Mouse (Mus musculus) heart, embryonic 10.5 days (tissue): ENCODE measurements around the gene Rsrp1. TPM values are rescaled to one million over a fixed set of nuclear protein-coding genes. Genes with fewer than 3 reads are reported as not detected.

ENCODE experiments used
- DNase-seq: peaks from one replicate; pipeline ENCODE4 v3.0.0-alpha.2; 2017; ENCODE audit warnings: low spot score
- H3K27ac ChIP-seq: fragments of 300-500 bp; sonication (generic); 2 replicates; pipeline ENCODE4 v1.5.1; 2016; ENCODE audit warnings: mild to moderate bottlenecking
- H3K27me3 ChIP-seq: fragments of 300-500 bp; sonication (generic); 2 replicates; pipeline ENCODE4 v1.6.1; 2016; ENCODE audit warnings: mild to moderate bottlenecking; ENCODE audit not compliant: poor library complexity, insufficient read depth, severe bottlenecking
- H3K36me3 ChIP-seq: fragments of 300-500 bp; sonication (generic); 2 replicates; pipeline ENCODE4 v1.6.1; 2016; ENCODE audit warnings: mild to moderate bottlenecking, moderate library complexity
- H3K4me1 ChIP-seq: fragments of 300-500 bp; sonication (generic); 2 replicates; pipeline ENCODE4 v1.6.1; 2016; ENCODE audit warnings: mild to moderate bottlenecking
- H3K4me3 ChIP-seq: fragments of 300-500 bp; sonication (generic); 2 replicates; pipeline ENCODE4 v1.5.1; 2016; ENCODE audit warnings: mild to moderate bottlenecking, moderate library complexity
- H3K9me3 ChIP-seq: fragments of 300-500 bp; sonication (generic); 2 replicates; pipeline ENCODE4 v1.6.1; 2016; ENCODE audit warnings: mild to moderate bottlenecking, moderate library complexity
- WGBS: fragments of 180-500 bp; shearing (Covaris S2); methylation state at CpG from one replicate; pipeline ENCODE4 v1.1.7; 2016; 5-methylcytosine and 5-hydroxymethylcytosine counted together
- polyA plus RNA-seq: library from polyadenylated mRNA; unstranded; fragments of >200 nt; fragmentation: Nextera tagmentation; extraction: Ambion mirVana; gene quantifications from 2 replicates; pipeline ENCODE4 v1.2.1, GENCODE M21; 2016

Gene Rsrp1
- polyA plus RNA-seq, 1 experiment from 2014 or later = 376 TPM

GRCm38 (mm10) chr4:134954461-134954860 lies 31.1 kb downstream of the Rsrp1 start:
- Histone ChIP-seq H3K27me3 (peaks cover 49% of the 10 kb centered on the region), H3K36me3 (no peaks in the 10 kb centered on the region), H3K9me3 (no peaks in the 10 kb centered on the region), H3K27ac (no peak overlapping the region), H3K4me3 (no peak overlapping the region), H3K4me1 (peaks cover 7% of the 10 kb centered on the region)
- DNase-seq = peak; percentile 70
- WGBS = 30% methylated on average over 15 of the region's 15 CpGs

DNA sequence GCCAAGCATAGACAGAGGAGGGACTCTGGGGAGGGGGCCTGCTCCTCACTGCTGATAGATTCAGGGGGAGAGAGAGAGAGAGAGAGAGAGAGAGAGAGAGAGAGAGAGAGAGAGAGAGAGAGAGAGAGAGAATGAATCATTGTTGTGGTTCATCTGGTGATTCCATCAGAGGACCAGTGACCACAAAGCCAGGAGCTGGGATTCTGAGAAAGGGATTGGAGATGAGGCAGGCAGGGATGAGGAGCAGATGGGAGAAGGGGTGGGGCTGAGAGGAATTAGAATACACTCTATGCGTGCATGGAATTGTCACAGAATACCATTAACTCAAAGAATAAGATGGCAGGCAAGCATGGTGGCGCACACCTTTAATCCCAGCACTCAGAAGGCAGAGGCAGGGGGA lies 31.8 kb downstream of the Rsrp1 start:
- WGBS = 94% methylated on average over 2 of the region's 2 CpGs
- Histone ChIP-seq H3K27ac (no peak overlapping the region), H3K9me3 (no peaks in the 10 kb centered on the region), H3K27me3 (peaks cover 52% of the 10 kb centered on the region), H3K4me3 (no peak overlapping the region), H3K36me3 (no peaks in the 10 kb centered on the region), H3K4me1 (peaks cover 7% of the 10 kb centered on the region)
- DNase-seq = no peak

- no peak for DNase-seq
- H3K27me3 ChIP-seq = peaks cover 57% of the 10 kb centered on the region
- H3K4me3 ChIP-seq = no peak overlapping the region
- no peaks in the 10 kb centered on the region for H3K36me3 ChIP-seq
- peaks cover under 1% of the 10 kb centered on the region for H3K4me1 ChIP-seq
- 69% methylated on average over 3 of the region's 3 CpGs for WGBS
- no peak overlapping the region for H3K27ac ChIP-seq
- no peaks in the 10 kb centered on the region for H3K9me3 ChIP-seq
These were observed 32.5 kb downstream of the Rsrp1 start for GRCm38 (mm10) chr4:134955845-134956244.

DNA sequence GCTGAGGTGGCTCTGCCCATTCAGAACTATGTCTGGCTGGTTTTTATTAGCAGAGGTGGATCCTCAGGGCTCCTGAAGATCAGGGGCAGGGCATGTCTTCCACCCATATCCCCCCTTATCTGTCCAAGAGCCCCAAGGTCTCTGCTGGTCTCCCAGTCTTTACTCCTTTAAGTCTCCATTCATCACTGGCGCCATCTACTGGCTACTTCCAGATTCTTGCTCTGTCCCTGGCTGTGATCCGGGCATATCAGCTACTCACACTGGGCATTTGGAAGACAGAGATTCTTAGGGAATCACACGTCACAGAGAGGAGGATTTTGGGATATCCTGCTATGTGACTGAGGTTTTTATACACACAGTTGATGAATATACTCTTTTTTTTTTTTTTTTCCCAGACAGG lies 32.9 kb downstream of the Rsrp1 start:
- 19% methylated on average over 3 of the region's 3 CpGs for WGBS
- Histone ChIP-seq H3K9me3 (no peaks in the 10 kb centered on the region), H3K36me3 (no peaks in the 10 kb centered on the region), H3K27ac (no peak overlapping the region), H3K27me3 (peaks cover 62% of the 10 kb centered on the region), H3K4me3 (no peak overlapping the region), H3K4me1 (no peaks in the 10 kb centered on the region)
- no peak for DNase-seq

DNA sequence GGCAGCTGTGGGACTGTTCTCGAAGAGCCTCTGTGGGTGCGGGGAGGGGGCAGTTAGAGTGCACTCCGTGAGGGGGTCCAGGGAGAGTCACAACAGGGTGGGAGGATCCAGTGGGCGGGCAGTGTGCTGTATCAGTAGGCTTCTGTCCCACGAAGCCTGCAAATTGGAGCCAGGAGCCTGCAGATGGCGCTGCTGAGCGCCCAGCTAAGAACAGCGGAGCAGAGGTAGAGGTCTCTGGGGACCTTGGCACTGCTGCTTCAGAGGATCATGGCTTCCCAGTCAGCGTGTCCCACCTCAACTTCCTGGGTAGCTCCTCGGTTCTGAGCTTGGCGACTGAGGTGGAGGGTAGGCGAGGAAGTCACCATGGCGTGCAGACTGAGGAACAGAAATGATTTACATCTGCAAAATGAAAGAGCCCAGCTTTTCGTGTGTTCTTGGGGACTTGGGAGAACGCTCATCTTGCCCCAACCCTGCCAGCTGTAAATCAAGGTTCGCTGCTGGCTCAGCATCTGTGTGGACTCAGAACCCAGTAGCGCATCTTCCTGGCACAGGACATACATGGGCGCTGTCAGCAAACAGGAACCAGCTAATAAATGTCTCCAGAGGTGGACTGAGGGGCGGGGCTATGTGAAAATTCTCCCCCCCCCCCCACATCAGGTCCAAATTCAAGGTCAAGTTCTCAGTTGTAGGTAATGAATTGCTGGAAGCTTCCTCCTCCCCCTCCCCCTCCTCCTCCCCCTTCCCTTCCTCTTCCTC lies 39.8 kb downstream of the Rsrp1 start:
- H3K27ac ChIP-seq = peak overlapping the region; percentile 5; the same call in 1 of the 2 replicates
- no peaks in the 10 kb centered on the region for H3K36me3 ChIP-seq

DNA sequence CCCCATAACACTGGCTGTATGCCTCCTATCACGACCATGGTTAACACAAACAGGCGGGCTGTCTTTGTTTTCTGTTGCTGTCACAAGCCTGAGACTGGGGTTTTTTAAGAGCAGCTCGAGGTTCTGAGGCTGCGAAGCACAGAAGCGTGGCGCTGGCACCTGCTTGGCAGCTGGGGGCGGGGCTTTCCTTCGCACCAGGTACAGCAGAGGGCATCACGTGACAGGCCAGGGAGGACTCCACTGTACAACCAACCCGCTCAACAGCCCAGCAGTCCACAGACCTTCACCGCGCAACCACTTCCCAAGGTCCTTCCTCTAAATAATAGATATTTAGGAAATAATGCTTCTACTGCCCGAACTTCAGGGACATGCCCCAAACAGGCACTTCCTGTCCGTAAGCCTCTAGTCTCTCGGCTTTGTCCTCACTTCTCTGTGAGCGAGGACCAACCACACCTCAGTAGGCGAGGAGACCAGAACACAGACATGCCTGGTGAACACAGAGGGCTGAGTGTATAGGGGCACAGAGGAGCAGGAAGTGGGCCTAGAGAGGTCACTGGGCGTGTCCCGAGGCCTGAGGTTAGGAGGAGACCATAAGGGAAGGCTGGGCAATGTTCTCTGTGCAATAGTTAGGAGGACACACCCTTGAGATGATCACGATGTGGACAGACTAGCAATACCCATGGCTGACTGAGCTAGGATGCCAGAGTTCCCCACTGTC lies 44.7 kb downstream of the Rsrp1 start:
- WGBS = 75% methylated on average over 20 of the region's 20 CpGs
- peaks cover 9% of the 10 kb centered on the region; the same call in 1 of the 2 replicates for H3K27me3 ChIP-seq

More for the DNA sequence above, 39.8 kb downstream of the Rsrp1 start:
- Histone ChIP-seq H3K9me3 (no peaks in the 10 kb centered on the region), H3K4me3 (peak overlapping the region; percentile 27; the same call in 1 of the 2 replicates), H3K27me3 (peaks cover 33% of the 10 kb centered on the region), H3K4me1 (peaks cover 15% of the 10 kb centered on the region; the same call in 1 of the 2 replicates)
- peak; percentile 83 for DNase-seq
- WGBS = 26% methylated on average over 19 of the region's 19 CpGs

GRCm38 (mm10) chr4:134968605-134968976 lies 45.2 kb downstream of the Rsrp1 start:
- Histone ChIP-seq H3K4me3 (no peak overlapping the region), H3K9me3 (no peaks in the 10 kb centered on the region), H3K4me1 (peaks cover 12% of the 10 kb centered on the region; the same call in 1 of the 2 replicates), H3K27me3 (peaks cover 9% of the 10 kb centered on the region; the same call in 1 of the 2 replicates), H3K36me3 (no peaks in the 10 kb centered on the region), H3K27ac (no peak overlapping the region)
- DNase-seq = no peak
- WGBS = 69% methylated on average over 18 of the region's 18 CpGs

More for the DNA sequence above, 44.7 kb downstream of the Rsrp1 start:
- peaks cover 14% of the 10 kb centered on the region; the same call in 1 of the 2 replicates for H3K4me1 ChIP-seq
- no peak for DNase-seq
- H3K4me3 ChIP-seq = no peak overlapping the region
- H3K36me3 ChIP-seq = no peaks in the 10 kb centered on the region
- H3K9me3 ChIP-seq = no peaks in the 10 kb centered on the region
- no peak overlapping the region for H3K27ac ChIP-seq

DNA sequence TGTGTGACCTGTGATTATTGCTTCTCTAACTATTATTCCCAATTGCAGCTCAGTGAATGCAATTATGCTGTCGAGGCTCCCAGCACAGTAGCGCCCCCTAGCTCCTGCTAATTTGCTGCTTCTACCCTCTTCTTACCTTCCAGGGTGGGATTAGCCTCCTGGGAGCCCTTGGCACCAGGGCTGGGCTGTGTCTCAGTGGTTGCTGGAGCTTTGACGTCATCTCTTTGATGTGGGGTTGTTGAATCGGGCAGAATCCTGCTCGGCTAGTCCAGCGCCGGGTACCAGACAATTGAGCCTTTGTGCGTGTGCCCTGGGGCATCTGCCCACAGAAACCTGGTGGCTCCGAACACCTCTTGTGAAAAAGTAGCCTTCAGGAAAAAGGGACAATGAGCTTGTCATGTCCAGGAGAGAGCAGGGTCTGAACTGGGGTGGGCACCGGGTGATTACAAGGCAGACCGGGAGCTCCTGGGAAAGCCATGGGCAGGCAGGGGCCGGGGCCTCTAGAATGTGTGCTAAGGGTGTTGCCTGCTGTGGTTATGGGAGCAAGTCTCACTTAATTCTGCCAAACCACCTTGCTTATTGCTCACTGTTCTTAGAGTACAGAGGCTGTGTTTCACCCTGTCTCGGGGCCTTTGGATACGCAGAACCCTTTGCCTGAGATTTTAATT lies 52.0 kb downstream of the Rsrp1 start:
- no peak for DNase-seq
- Histone ChIP-seq H3K36me3 (no peaks in the 10 kb centered on the region), H3K9me3 (no peaks in the 10 kb centered on the region), H3K27ac (0 out of 2 replicates have a peak overlapping the region, but pooled peaks have one; percentile 1), H3K4me3 (no peak overlapping the region), H3K4me1 (peaks cover 7% of the 10 kb centered on the region), H3K27me3 (no peaks in the 10 kb centered on the region; the same call in 1 of the 2 replicates)
- WGBS = 36% methylated on average over 14 of the region's 14 CpGs

DNA sequence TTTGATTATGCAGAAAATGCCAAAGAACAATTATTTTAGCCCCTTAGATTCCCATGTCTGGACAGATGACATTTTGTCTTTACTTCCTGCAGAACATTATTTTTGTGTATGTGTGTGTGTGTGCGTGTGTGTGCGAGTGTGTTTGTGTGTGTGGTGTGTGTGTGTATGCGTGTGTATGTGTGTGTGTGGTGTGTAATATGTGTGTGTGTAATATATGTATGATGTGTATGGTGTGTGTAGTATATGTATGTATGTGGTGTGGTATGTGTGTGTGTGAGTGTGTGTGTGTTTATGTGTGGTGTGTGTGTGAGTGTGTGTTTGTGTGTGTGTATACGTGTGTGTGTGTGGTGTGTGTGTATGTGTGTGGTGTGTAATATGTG lies 52.5 kb downstream of the Rsrp1 start:
- no peaks in the 10 kb centered on the region for H3K36me3 ChIP-seq
- H3K4me3 ChIP-seq = no peak overlapping the region
- no peaks in the 10 kb centered on the region for H3K9me3 ChIP-seq
- peaks cover 9% of the 10 kb centered on the region for H3K4me1 ChIP-seq
- WGBS = 81% methylated on average over 4 of the region's 4 CpGs
- no peaks in the 10 kb centered on the region; the same call in 1 of the 2 replicates for H3K27me3 ChIP-seq
- no peak for DNase-seq
- no peak overlapping the region for H3K27ac ChIP-seq

Other genes starting within 250 kb of the Rsrp1 start
- 8.3 and 8.6 TPM in 2 replicates for gene Man1c1, start 219.3 kb upstream of the Rsrp1 start, polyA plus RNA-seq
- 17.6 and 17.8 TPM in 2 replicates for gene Ldlrap1, start 155.6 kb upstream of the Rsrp1 start, polyA plus RNA-seq
- 21.7 and 31.4 TPM in 2 replicates for gene Maco1, start 70.2 kb upstream of the Rsrp1 start, polyA plus RNA-seq
- 24.2 and 38.7 TPM in 2 replicates for gene Rhd, start 59.1 kb upstream of the Rsrp1 start, polyA plus RNA-seq
- gene Tmem50a, start 8.6 kb upstream of the Rsrp1 start, polyA plus RNA-seq = 129 and 131 TPM in 2 replicates
- 52.3 and 63.0 TPM in 2 replicates for gene Syf2, start 7.3 kb downstream of the Rsrp1 start, polyA plus RNA-seq
- 0.05 TPM in 1 of 2 replicates, not detected in the other for gene Runx3, start 197.1 kb downstream of the Rsrp1 start, polyA plus RNA-seq